Mouse (Mus musculus) stomach, postnatal 0 days (tissue): ENCODE measurements around the gene Apoc3. TPM values are rescaled to one million over a fixed set of nuclear protein-coding genes. Genes with fewer than 3 reads are reported as not detected.

Experiments used
- ATAC-seq: fragments of 200-750 bp; cut with Nextera tagmentation; 2 replicates; pipeline ENCODE4 v1.8.0; 2017; ENCODE audit not compliant: low FRiP score, low TSS enrichment
- DNase-seq: peaks from one replicate; pipeline ENCODE4 v3.0.0-alpha.2; 2016; ENCODE audit warnings: low spot score
- H3K27ac ChIP-seq: fragments of 300-500 bp; sonication (generic); replicated peaks from 2 replicates; pipeline ENCODE4 v1.5.1; 2014; ENCODE audit warnings: mild to moderate bottlenecking, control low read depth
- H3K27me3 ChIP-seq: fragments of 300-500 bp; sonication (generic); 2 replicates; pipeline ENCODE4 v1.6.1; 2014; ENCODE audit warnings: low read length; ENCODE audit not compliant: control insufficient read depth, insufficient read depth
- H3K36me3 ChIP-seq: fragments of 300-500 bp; sonication (generic); 2 replicates; pipeline ENCODE4 v1.6.1; 2014; ENCODE audit warnings: low read length, mixed read lengths; ENCODE audit not compliant: control insufficient read depth, insufficient read depth
- H3K4me1 ChIP-seq: fragments of 300-500 bp; sonication (generic); replicated peaks from 2 replicates; pipeline ENCODE4 v1.6.1; 2014; ENCODE audit warnings: antibody characterized with exemption; ENCODE audit not compliant: control insufficient read depth, insufficient read depth
- H3K4me2 ChIP-seq: fragments of 300-500 bp; sonication (generic); replicated peaks from 2 replicates; pipeline ENCODE4 v1.6.1; 2014; ENCODE audit warnings: low read depth, mild to moderate bottlenecking, control low read depth, moderate library complexity
- H3K4me3 ChIP-seq: fragments of 300-500 bp; sonication (generic); 2 replicates; pipeline ENCODE4 v1.5.1; 2014; ENCODE audit warnings: low read depth, low read length, control low read depth
- H3K9ac ChIP-seq: fragments of 300-500 bp; sonication (generic); 2 replicates; pipeline ENCODE4 v1.6.1; 2014; ENCODE audit warnings: mild to moderate bottlenecking, low read length, control low read depth, mixed read lengths
- H3K9me3 ChIP-seq: fragments of 300-500 bp; sonication (generic); 2 replicates; pipeline ENCODE4 v1.6.1; 2016; ENCODE audit warnings: low read length; ENCODE audit not compliant: control insufficient read depth
- CTCF ChIP-seq: IDR thresholded peaks from 2 replicates; pipeline ENCODE4 v1.5.1; 2016; ENCODE audit warnings: antibody characterized with exemption, low read depth, mild to moderate bottlenecking, moderate library complexity
- EP300 ChIP-seq: optimal IDR thresholded peaks from 2 replicates; pipeline ENCODE3; 2016; ENCODE audit warnings: antibody characterized with exemption
- WGBS: fragments of 180-500 bp; shearing (Covaris S2); extraction: QIAGEN DNeasy Blood & Tissue Kit; methylation state at CpG from one replicate; pipeline ENCODE4 v1.1.7; 2014; 5-methylcytosine and 5-hydroxymethylcytosine counted together
- polyA plus RNA-seq: library from polyadenylated mRNA; unstranded; fragments of >200 nt; fragmentation: Nextera tagmentation; extraction: Ambion mirVana; gene quantifications from 2 replicates; pipeline ENCODE4 v1.2.1, GENCODE M21; 2015

Gene Apoc3
- polyA plus RNA-seq, 1 experiment from 2014 or later = 1.2 TPM

DNA sequence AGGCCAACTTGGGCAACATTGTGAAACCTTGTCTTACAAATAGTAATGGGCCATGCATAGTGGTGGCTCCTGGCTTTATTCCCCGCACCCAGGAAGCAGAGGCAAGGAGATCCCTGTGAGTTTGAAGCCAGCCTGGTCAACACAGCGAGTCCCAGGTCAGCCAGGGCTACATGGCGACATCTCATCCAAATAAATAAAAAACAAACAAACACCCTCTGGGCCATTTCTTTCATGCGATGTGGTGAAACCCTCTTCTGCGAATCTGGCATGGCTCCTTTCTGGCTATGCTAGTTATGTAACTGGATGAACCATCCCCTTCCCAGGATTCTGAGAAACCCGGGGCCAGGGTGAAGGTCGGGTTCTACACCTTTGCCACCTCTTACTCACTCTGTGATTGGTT, 20.7 kb upstream of the Apoc3 start:
- TF ChIP-seq CTCF (no peak), EP300 (no peak)
- Histone ChIP-seq H3K4me1 (no peaks in the 10 kb centered on the region), H3K9ac (no peak overlapping the region), H3K4me2 (no peak overlapping the region), H3K27me3 (no peaks in the 10 kb centered on the region), H3K36me3 (no peaks in the 10 kb centered on the region), H3K4me3 (no peak overlapping the region), H3K9me3 (no peaks in the 10 kb centered on the region), H3K27ac (no peak overlapping the region)
- ATAC-seq (no peak), DNase-seq (no peak)
- WGBS = 87% methylated on average over 7 of the region's 7 CpGs

DNA sequence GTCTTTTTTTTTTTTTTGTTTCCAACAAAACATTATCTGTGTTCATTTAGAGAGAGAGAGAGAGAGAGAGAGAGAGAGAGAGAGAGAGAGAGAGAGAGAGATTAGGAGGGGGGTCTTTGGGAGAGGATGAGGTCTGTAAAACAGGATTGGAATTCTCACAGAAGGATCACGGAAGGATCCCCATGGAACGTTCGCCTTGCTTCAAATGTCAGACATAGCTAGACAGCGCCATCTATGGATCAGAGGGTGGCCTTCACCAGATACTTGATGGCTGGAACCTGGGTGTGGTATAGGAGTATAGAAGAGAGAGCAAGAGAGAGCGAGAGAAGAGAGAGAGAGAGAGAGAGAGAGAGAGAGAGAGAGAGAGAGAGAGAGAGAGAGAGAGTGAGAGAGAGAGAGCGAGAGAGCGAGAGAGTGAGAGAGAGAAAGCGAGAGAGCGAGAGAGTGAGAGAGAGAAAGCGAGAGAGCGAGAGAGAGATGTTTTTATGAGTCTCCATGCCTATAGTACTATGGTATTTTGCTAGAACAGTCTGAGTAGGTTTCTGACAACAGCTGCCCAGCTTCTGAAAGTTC, 11.4 kb upstream of the Apoc3 start:
- Histone ChIP-seq H3K27ac (no peak overlapping the region), H3K9me3 (no peaks in the 10 kb centered on the region), H3K9ac (no peak overlapping the region), H3K4me3 (no peak overlapping the region), H3K4me2 (peak overlapping the region; percentile 19; the same call in 1 of the 2 replicates), H3K27me3 (no peaks in the 10 kb centered on the region), H3K36me3 (no peaks in the 10 kb centered on the region), H3K4me1 (no peaks in the 10 kb centered on the region)
- 17% methylated on average over 11 of the region's 11 CpGs for WGBS
- peak; percentile 84 for DNase-seq
- ATAC-seq = peak; percentile 76
- TF ChIP-seq EP300 (no peak), CTCF (peak; percentile 93)

DNA sequence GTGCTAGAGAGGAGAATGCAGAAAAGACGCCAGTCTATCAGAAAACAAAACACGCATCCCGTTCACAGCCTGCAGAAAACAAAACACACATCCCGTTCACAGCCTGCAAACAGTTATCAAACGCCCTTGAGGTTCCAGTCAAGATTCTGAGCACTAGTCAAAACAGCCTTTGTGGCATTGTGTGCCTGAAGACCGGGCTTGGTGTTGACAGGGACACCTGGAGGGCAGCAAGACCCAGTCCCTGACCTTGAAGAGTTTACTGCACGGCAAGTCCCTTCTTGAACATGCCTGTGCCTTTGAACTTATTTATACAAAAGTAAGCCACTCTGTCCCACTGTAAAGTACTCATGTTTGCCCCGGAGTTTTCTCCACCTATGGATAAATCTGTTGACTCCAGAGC, 8.1 kb upstream of the Apoc3 start:
- no peaks in the 10 kb centered on the region; the same call in 1 of the 2 replicates for H3K4me1 ChIP-seq
- no peak overlapping the region for H3K4me2 ChIP-seq
- no peaks in the 10 kb centered on the region for H3K36me3 ChIP-seq
- TF ChIP-seq CTCF = no peak
- no peak for TF ChIP-seq EP300
- H3K27ac ChIP-seq = no peak overlapping the region
- DNase-seq (no peak), ATAC-seq (no peak)
- H3K4me3 ChIP-seq = no peak overlapping the region
- no peak overlapping the region for H3K9ac ChIP-seq
- no peaks in the 10 kb centered on the region for H3K9me3 ChIP-seq
- 39% methylated on average over 8 of the region's 8 CpGs for WGBS
- H3K27me3 ChIP-seq = no peaks in the 10 kb centered on the region

DNA sequence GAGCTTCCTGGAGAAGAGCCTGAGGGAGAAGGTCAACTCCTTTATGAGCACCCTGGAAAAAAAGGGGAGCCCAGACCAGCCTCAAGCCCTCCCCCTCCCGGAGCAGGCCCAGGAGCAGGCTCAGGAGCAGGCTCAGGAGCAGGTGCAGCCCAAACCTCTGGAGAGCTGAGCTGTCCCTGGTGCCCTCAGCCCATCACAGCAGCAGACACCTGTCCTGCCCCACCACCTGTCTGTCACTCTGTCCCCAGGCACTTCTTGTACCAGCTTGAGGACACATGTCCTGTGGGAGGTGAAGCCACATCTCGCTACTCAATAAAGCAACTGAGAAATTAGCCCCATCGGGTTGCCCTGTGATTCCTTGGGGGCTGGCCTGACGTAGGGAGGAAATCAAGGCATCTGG, 7.7 kb upstream of the Apoc3 start:
- Histone ChIP-seq H3K4me3 (no peak overlapping the region), H3K27ac (no peak overlapping the region), H3K9ac (no peak overlapping the region), H3K36me3 (no peaks in the 10 kb centered on the region), H3K9me3 (no peaks in the 10 kb centered on the region), H3K4me2 (no peak overlapping the region), H3K4me1 (no peaks in the 10 kb centered on the region; the same call in 1 of the 2 replicates), H3K27me3 (no peaks in the 10 kb centered on the region)
- no peak for DNase-seq
- TF ChIP-seq CTCF = no peak
- TF ChIP-seq EP300 = no peak
- no peak for ATAC-seq
- WGBS = 74% methylated on average over 4 of the region's 4 CpGs

DNA sequence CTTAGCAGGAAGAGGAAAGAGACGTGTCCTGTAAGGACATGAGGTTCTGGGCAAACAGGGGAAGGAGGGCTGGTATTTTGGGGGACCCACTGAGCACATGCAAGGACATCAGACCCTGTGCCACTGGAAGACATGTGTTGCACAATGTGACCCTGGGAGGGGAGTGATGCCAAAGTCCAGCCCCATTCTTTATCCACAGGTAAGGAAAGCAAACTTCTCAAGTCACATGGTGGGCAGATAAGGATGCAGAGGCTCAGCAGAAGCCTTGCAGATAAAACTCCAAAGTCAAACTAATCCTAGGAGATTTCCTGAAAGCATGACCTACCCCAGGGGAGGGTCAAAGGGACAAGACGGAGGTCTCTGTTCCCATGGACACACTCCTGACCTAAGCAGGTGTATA, 6.4 kb upstream of the Apoc3 start:
- no peak overlapping the region for H3K4me2 ChIP-seq
- ATAC-seq = peak; percentile 75

DNA sequence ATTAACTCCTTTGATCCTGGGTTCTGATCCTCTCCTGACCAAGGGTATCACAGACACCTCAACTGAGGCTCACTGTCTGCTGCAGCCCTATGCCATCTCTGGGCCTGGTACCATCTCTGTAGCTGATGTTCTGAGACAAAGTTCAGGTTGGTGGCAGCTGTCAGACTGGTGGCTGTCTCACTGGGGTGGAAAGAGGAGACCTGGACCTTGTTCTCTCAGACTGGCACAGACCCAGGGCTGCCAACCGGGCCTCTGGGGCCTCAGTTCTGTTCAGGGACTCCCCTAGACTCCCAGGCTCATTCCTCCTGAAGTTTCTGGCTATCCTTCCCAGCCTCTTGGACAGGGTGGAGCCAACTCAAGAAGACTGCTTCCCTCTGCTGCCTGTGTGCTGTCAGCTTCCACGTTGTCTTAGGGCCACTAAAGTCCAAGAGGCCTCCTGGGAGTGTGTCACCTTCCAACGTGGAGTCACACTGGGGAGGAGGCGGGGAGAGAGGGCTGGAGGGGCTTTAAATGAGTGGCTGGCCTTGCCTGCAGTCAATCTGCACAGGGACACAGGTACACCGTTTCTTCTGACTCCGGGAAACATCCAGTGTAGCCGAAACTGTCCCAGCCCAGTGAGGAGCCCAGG, 5.2 kb upstream of the Apoc3 start, which contains the start of gene Apoa4:
TSS of gene Apoa4 (plus strand) at position 171 of the 628 bp plus-strand sequence.
- no peak within 1 kb of the TSS for H3K9ac ChIP-seq

More for the DNA sequence above, 6.4 kb upstream of the Apoc3 start:
- Histone ChIP-seq H3K27me3 (no peaks in the 10 kb centered on the region), H3K36me3 (no peaks in the 10 kb centered on the region), H3K4me3 (no peak overlapping the region), H3K9ac (no peak overlapping the region), H3K9me3 (no peaks in the 10 kb centered on the region), H3K4me1 (no peaks in the 10 kb centered on the region; the same call in 1 of the 2 replicates), H3K27ac (no peak overlapping the region)
- DNase-seq = peak; percentile 63
- WGBS = 52% methylated on average over 2 of the region's 2 CpGs
- TF ChIP-seq CTCF = no peak

More for the DNA sequence above, 5.2 kb upstream of the Apoc3 start, which contains the start of gene Apoa4:
- 67% methylated on average over 7 of the region's 7 CpGs for WGBS
- Histone ChIP-seq H3K4me3 (no peak within 1 kb of the TSS), H3K4me2 (no peak within 1 kb of the TSS), H3K36me3 (no peaks in the 10 kb centered on the region), H3K27me3 (no peaks in the 10 kb centered on the region), H3K27ac (no peak within 1 kb of the TSS), H3K9me3 (no peaks in the 10 kb centered on the region), H3K4me1 (no peaks in the 10 kb centered on the region; the same call in 1 of the 2 replicates)
- TF ChIP-seq CTCF = no peak
- no peak for TF ChIP-seq EP300
- ATAC-seq (no peak), DNase-seq (no peak)
